Mouse (Mus musculus) ES-E14 (cell line): ENCODE measurements around the gene Lcn12. TPM values are rescaled to one million over a fixed set of nuclear protein-coding genes. Genes with fewer than 3 reads are reported as not detected.

Experiments used
- DNase-seq: peaks from one replicate; pipeline ENCODE4 v3.0.0-alpha.2; 2013; ENCODE audit warnings: low read depth, low spot score
- H3K27ac ChIP-seq: 2 replicates; pipeline ENCODE4 v1.5.1; 2012; ENCODE audit warnings: low read depth, mild to moderate bottlenecking, low read length, moderate library complexity, mixed read lengths; ENCODE audit not compliant: poor library complexity, insufficient read depth, severe bottlenecking
- H3K36me3 ChIP-seq: 2 replicates; pipeline ENCODE4 v1.6.1; 2012; ENCODE audit warnings: mild to moderate bottlenecking, low read length, moderate library complexity, mixed read lengths; ENCODE audit not compliant: control insufficient read depth, poor library complexity, insufficient read depth, severe bottlenecking
- H3K4me1 ChIP-seq, 2 experiments: fragments of 150-350 bp in 1 of 2; sonication (generic) in 1 of 2; 2 replicates each; pipeline ENCODE4 v1.6.1; 2012; ENCODE audit warnings: low read length in 2 of 2, mild to moderate bottlenecking in 1 of 2, mixed read lengths in 1 of 2; ENCODE audit not compliant: control insufficient read depth in 2 of 2, insufficient read depth in 2 of 2, poor library complexity in 1 of 2
- H3K4me3 ChIP-seq, 2 experiments: fragments of 150-350 bp in 1 of 2; sonication (generic) in 1 of 2; 2 replicates each; pipeline ENCODE4 v1.5.1; 2012; ENCODE audit warnings: low read length in 2 of 2, low read depth in 1 of 2, mild to moderate bottlenecking in 1 of 2, mixed read lengths in 1 of 2; ENCODE audit not compliant: insufficient read depth in 1 of 2, poor library complexity in 1 of 2, severe bottlenecking in 1 of 2
- H3K9ac ChIP-seq: 2 replicates; pipeline ENCODE4 v1.6.1; 2012; ENCODE audit warnings: low read depth, mild to moderate bottlenecking, low read length, mixed read lengths; ENCODE audit not compliant: poor library complexity, insufficient read depth, severe bottlenecking
- H3K9me3 ChIP-seq: fragments of 150-350 bp; sonication (generic); 2 replicates; pipeline ENCODE4 v1.6.1; 2012; ENCODE audit warnings: low read depth, mild to moderate bottlenecking, low read length; ENCODE audit not compliant: control insufficient read depth, insufficient read depth
- CHD2 ChIP-seq: IDR thresholded peaks from 2 replicates; pipeline ENCODE4 v1.6.1; 2014; ENCODE audit warnings: mild to moderate bottlenecking, low read depth, low read length, inconsistent platforms
- HCFC1 ChIP-seq: IDR thresholded peaks from 2 replicates; pipeline ENCODE4 v1.6.1; 2012; ENCODE audit warnings: low read length, inconsistent platforms, borderline replicate concordance; ENCODE audit not compliant: insufficient read depth
- MAFK ChIP-seq: IDR thresholded peaks from 2 replicates; pipeline ENCODE4 v1.6.1; 2014; ENCODE audit warnings: mild to moderate bottlenecking, low read depth, low read length, inconsistent platforms; ENCODE audit not compliant: insufficient read depth
- ZC3H11A ChIP-seq: IDR thresholded peaks from 2 replicates; pipeline ENCODE4 v1.6.1; 2012; ENCODE audit warnings: low read depth, mild to moderate bottlenecking, inconsistent platforms, low read length, borderline replicate concordance
- ZNF384 ChIP-seq: IDR thresholded peaks from 2 replicates; pipeline ENCODE4 v1.6.1; 2012; ENCODE audit warnings: low read depth, low read length, inconsistent platforms
- in situ Hi-C, 2 experiments: fragments of 600-800 bp; cut with MboI; formaldehyde crosslinking; loops; one replicate each; pipeline ENCODE4 v1.15.1; 2025; ENCODE audit warnings: low sequenced_read_pairs in 2 of 2, inconsistent platforms in 1 of 2; ENCODE audit not compliant: unreplicated experiment in 2 of 2
- total RNA-seq: library from RNA; depleted of rRNA; stranded (reverse); fragments of 300-350 nt; gene quantifications from 2 replicates; pipeline ENCODE4 v1.2.3, GENCODE M21; 2012

The Lcn12 gene
- total RNA-seq, 1 experiment = not detected

DNA sequence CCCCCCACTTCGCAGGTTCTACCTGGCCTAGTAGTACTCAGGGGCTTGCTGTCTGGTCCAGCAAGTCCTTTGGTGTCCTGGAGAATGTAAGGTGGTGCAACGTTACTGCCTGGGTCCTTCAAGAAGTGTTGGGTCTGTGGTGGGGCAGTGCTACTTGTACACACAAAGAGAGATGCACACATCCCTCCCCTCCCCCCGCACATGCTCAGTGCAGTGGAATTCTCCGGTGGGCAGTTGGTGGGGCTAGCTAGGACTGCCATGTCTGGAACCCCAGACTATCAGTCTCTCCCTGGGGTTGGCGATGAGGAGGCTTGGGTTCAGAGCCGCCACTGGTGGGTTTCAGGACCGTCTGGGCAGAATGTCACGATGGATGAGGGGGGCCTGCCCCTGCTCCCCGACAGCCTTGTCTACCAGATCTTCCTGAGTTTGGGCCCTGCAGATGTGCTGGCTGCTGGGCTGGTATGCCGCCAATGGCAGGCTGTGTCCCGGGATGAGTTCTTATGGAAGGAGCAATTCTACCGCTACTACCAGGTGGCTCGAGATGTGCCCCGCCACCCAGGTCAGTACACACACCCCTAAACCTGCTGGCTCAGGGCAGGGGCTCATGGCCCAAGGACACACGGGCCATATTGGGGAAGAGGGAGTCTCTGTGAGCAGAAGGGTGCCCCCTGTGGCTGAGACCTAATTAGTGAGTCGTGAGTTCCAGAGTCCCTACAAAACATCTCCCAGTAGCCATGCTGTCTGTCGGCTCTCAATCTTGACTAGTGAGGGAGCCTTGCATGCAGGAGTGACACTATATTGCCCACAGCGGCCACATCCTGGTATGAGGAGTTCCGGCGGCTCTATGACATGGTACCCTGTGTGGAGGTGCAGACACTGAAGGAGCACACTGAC is 8.1 kb upstream of the Lcn12 start, which contains the start of gene C8g:
TSS of gene C8g (minus strand) at position 127 of the 894 bp plus-strand sequence.
- H3K9me3 ChIP-seq = no peaks in the 10 kb centered on the region
- in situ Hi-C loops = no loop called here
- H3K36me3 ChIP-seq = peaks cover 11% of the 10 kb centered on the region; the same call in 1 of the 2 replicates
- H3K27ac ChIP-seq = no peak within 1 kb of the TSS
- peak within 1 kb of the TSS; percentile 92 for H3K9ac ChIP-seq
- TF ChIP-seq CHD2 (no peak), ZNF384 (no peak), ZC3H11A (no peak), MAFK (no peak), HCFC1 (no peak)
- DNase-seq = no peak
- peaks cover 0 to 15% of the 10 kb centered on the region in 2 experiments; a peak in 1 of 4 replicates for H3K4me1 ChIP-seq
- H3K4me3 ChIP-seq = peak within 1 kb of the TSS; percentile 82 to 95

DNA sequence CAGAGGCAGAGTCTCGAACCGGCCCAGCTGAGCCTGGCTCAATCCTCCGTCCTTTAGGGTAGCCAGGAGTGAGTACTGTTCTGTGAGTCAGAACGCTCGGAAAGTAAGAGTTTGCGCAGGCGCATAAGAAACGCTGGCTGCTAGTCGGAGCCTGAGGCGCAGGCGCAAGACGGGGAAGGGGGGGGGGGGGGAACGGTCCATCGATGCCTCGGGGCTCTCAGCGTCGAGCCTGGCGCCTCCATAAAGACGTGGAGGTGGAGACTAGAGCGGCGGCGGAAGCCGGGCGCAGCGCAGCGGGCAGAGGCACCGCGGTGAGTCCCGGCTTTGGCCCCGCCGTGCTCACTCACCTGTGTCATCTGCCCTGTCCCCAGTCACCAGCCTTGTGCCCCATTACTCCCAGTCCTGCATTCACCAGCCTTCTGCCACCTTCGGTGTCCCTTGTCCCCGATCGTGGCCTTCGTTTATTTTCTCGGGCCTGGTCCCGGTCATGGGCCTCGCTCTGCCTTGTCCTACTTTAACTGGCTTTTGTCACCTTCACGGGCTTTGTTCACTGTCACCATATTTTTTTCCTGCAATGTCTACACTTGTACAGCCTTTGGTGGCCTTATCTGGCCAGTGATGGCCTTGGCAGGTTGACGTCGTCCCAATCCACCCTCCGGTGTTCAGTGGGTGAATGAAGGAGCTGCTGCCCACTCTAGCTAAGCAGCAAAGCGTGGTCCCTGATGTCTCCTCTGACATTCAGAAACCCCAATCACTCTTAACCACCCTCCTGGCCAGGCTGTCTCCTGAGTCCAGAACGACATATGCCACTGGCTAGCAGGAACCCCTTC is 7.1 kb upstream of the Lcn12 start, which contains the start of gene Fbxw5:
TSS of gene Fbxw5 (plus strand) at position 175 of the 830 bp plus-strand sequence.
- TF ChIP-seq HCFC1 = peak; percentile 65; the same call in 1 of the 2 replicates
- TF ChIP-seq ZC3H11A = no peak
- no peak for TF ChIP-seq ZNF384
- TF ChIP-seq MAFK = no peak
- TF ChIP-seq CHD2 = no peak
- Histone ChIP-seq H3K4me3 (peak within 1 kb of the TSS; percentile 82 to 95), H3K9me3 (no peaks in the 10 kb centered on the region), H3K36me3 (peaks cover 11% of the 10 kb centered on the region; the same call in 1 of the 2 replicates), H3K9ac (peak within 1 kb of the TSS; percentile 92), H3K4me1 (peaks cover 0 to 15% of the 10 kb centered on the region in 2 experiments; a peak in 1 of 4 replicates), H3K27ac (no peak within 1 kb of the TSS)
- peak; percentile 87 for DNase-seq
- in situ Hi-C loops = no loop called here

DNA sequence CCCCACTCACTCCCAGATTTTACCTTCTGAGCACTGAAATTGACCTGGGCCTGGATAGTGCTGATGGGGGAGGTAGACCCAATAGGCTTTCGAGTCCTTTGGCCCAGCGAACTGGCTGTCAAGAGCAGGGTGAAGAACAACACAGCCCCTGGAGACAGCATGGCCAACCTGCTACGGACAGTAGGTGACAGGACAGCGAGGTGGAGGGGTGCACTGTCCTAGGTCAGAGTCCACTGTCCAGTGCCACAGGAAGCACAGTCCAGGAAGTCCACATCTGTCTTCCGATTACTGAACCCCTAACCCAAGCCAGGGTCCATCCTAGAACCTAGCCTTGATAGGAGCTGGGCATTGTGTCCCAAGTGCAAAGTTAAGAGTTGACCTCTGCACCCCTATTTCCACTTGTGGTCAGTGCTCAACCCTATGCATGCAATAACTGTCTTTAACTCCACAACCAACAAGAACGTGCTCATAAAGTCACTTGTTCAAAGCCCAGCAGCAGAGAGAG is 6.4 kb upstream of the Lcn12 start:
- Histone ChIP-seq H3K4me1 (peaks cover 0 to 15% of the 10 kb centered on the region in 2 experiments; a peak in 1 of 4 replicates), H3K27ac (no peak overlapping the region), H3K9me3 (no peaks in the 10 kb centered on the region), H3K36me3 (peaks cover 11% of the 10 kb centered on the region; the same call in 1 of the 2 replicates), H3K9ac (peak overlapping the region; percentile 34; the same call in 1 of the 2 replicates), H3K4me3 (peak overlapping the region; percentile 35 to 70; a peak in 3 of 4 replicates)
- DNase-seq = no peak
- no peak for TF ChIP-seq HCFC1
- in situ Hi-C loops = no loop called here

DNA sequence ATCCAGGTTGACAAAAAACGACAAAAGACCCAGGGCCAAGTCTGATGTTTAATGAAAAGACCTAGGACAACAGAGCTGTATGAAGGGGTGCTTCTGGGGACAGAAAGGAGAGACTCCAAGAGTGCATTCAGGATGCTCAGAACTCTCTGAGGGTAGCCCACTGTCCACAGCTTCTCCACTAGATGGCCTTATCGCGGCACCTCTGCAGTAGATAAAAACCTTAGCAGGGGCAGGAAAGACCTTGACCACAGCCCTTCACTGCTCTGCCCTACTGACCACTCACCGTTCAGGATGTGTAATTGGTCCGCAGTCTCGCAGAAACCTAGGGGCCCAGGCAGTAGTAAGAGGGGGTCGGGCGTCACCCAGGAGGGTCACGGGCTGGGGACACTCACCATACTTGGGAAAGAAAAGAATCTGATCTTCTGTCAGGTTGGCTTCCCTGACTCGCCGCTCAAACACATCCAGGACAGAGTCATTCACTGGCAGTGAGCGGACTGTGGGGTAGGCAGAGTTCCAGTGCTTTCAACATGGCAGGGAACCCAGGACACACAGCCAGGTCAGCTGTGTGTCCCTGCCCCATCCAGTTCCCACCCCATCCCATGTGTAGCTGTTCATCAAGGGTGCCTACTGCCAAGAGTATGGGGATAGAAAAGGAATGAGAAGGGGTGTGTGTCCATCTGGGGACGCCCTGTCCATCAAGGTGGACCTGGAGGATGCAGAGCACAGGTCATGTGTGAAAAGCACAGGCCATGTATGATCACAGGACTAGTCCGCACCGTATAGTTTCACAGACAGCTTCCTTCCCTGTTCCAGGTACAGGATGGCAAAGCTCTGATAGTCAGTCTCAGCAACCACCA is 5.1 kb upstream of the Lcn12 start:
- Histone ChIP-seq H3K36me3 (peaks cover 7% of the 10 kb centered on the region; the same call in 1 of the 2 replicates), H3K9ac (no peak overlapping the region), H3K4me3 (no peak overlapping the region), H3K4me1 (peaks cover 0 to 15% of the 10 kb centered on the region in 2 experiments; a peak in 1 of 4 replicates), H3K27ac (no peak overlapping the region), H3K9me3 (no peaks in the 10 kb centered on the region)
- in situ Hi-C loops = no loop called here
- no peak for DNase-seq
- TF ChIP-seq ZNF384 = no peak
- no peak for TF ChIP-seq CHD2
- TF ChIP-seq MAFK = no peak
- no peak for TF ChIP-seq HCFC1
- no peak for TF ChIP-seq ZC3H11A
